Mouse (Mus musculus): ENCODE measurements around the gene Sp6.

DNA sequence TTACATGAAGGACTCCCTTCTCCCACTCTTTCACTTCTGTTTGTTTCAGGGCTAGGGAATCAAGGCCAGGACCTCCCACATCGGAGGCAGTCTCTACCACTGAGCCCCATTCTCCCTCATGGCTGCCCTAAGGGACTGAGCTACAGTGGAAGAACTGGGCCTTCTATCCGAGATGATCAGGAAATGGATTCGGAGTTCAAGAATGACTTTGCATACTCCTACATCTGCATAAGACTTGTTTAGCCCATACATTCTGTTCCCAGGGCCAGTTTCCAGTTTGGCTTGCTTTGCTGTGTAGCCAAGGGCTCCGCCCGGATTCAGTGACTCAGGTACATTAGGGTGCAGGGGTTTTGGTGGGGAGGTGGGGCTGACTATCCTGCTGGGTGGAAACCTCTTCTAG, 33.2 kb upstream of the Sp6 start:
- TF ChIP-seq CTCF (conservative IDR thresholded peaks at IDR 0.05; ENCODE audit: insufficient read depth, insufficient read length, low read depth, low read length): no peak
- no peak for TF ChIP-seq POLR2A (IDR thresholded peaks at IDR 0.05; ENCODE audit: low read depth, low read length)

Data from kidney, adult 2 months (tissue).